Mouse (Mus musculus) E14TG2a.4 (cell line): Measurements from ENCODE around the gene Nox1.

Experiments
- H3K27me3 ChIP-seq: 2 replicates; pipeline ENCODE4 v1.6.1; 2014; ENCODE audit warnings: low read length, control low read depth; ENCODE audit not compliant: insufficient read depth
- H3K36me3 ChIP-seq: 2 replicates; pipeline ENCODE4 v1.6.1; 2014; ENCODE audit warnings: low read length, control low read depth; ENCODE audit not compliant: insufficient read depth
- H3K4me1 ChIP-seq: replicated peaks from 2 replicates; pipeline ENCODE4 v1.6.1; 2014; ENCODE audit warnings: low read depth, low read length, control low read depth
- H3K4me3 ChIP-seq: replicated peaks from 2 replicates; pipeline ENCODE4 v1.5.1; 2014; ENCODE audit warnings: mild to moderate bottlenecking, low read length
- H3K9me3 ChIP-seq: 2 replicates; pipeline ENCODE4 v1.6.1; 2014; ENCODE audit warnings: low read length, control low read depth
- CTCF ChIP-seq: conservative IDR thresholded peaks from 2 replicates; pipeline ENCODE4 v1.5.1; 2014; ENCODE audit warnings: low read length
- NANOG ChIP-seq: IDR thresholded peaks from 2 replicates; pipeline ENCODE4 v1.6.1; 2014; ENCODE audit warnings: borderline replicate concordance, low read length, mixed read lengths
- POU5F1 ChIP-seq: IDR thresholded peaks from 2 replicates; pipeline ENCODE4 v1.6.1; 2014; ENCODE audit warnings: low read length, borderline replicate concordance

Nox1 gene

GRCm38 (mm10) chrX:134221856-134222255 lies at the start of gene Nox1:
Gene Nox1, minus strand, starts transcription at chrX:134221956.
- no peaks in the 10 kb centered on the region for H3K27me3 ChIP-seq
- no peak for TF ChIP-seq POU5F1
- TF ChIP-seq NANOG = no peak
- TF ChIP-seq CTCF = no peak
- H3K9me3 ChIP-seq = no peaks in the 10 kb centered on the region
- H3K36me3 ChIP-seq = no peaks in the 10 kb centered on the region
- H3K4me3 ChIP-seq = no peak within 1 kb of the TSS
- no peaks in the 10 kb centered on the region for H3K4me1 ChIP-seq

DNA sequence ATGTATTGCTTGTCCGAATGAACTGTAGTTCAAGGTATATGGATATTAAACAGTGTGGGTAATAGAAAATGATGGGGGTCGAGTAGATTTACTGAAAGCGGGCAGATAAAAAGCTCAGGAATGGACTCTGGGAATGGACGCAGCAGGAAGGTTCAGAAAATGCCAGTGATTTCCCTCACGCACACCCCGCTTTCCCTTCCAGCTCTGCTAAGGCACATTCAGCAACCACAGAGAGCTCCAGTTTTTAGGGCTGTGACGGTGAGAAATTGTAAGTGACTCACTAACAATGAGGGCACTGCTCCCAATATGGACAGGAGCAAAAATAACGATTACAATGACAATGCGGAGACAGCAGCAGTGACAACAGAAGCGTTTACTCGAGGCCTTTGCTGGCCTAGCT lies 40.4 kb upstream of the Nox1 start:
- Histone ChIP-seq H3K4me3 (no peak overlapping the region), H3K36me3 (no peaks in the 10 kb centered on the region), H3K4me1 (no peaks in the 10 kb centered on the region; the same call in 1 of the 2 replicates), H3K9me3 (no peaks in the 10 kb centered on the region), H3K27me3 (peaks cover 21% of the 10 kb centered on the region)
- no peak for TF ChIP-seq NANOG
- TF ChIP-seq CTCF = no peak
- no peak for TF ChIP-seq POU5F1

- Histone ChIP-seq H3K27me3 (peaks cover 21% of the 10 kb centered on the region), H3K4me1 (no peaks in the 10 kb centered on the region; the same call in 1 of the 2 replicates), H3K4me3 (no peak overlapping the region), H3K36me3 (no peaks in the 10 kb centered on the region), H3K9me3 (no peaks in the 10 kb centered on the region)
- no peak for TF ChIP-seq CTCF
- no peak for TF ChIP-seq POU5F1
- TF ChIP-seq NANOG = peak; percentile 97
Measured at GRCm38 (mm10) chrX:134261191-134261590, 39.4 kb upstream of the Nox1 start.

- Histone ChIP-seq H3K4me3 (no peak overlapping the region), H3K4me1 (no peaks in the 10 kb centered on the region), H3K27me3 (no peaks in the 10 kb centered on the region), H3K9me3 (no peaks in the 10 kb centered on the region), H3K36me3 (no peaks in the 10 kb centered on the region)
- no peak for TF ChIP-seq POU5F1
- TF ChIP-seq NANOG = no peak
- TF ChIP-seq CTCF = no peak
Measured at GRCm38 (mm10) chrX:134248202-134248601, 26.4 kb upstream of the Nox1 start.

DNA sequence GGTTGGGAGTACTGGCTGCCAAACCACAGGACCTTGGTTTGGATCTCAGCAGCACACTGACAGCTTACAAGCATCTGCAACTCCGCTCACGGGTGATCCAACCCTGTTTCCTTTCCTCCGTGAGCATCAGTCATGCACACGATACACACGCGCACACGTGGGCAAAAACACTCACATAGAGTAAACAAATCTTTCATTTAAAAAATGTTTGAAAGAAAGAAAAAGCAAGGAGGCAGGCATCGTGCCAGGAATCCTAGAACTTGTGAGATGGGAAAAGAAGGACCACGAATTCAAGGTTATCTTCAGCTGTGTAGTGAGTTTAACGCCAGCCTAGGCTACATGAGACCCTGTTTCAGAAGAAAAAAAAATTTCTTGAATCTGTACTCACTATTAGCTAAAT lies 24.2 kb upstream of the Nox1 start:
- TF ChIP-seq NANOG (no peak), POU5F1 (no peak), CTCF (no peak)
- Histone ChIP-seq H3K27me3 (no peaks in the 10 kb centered on the region), H3K4me3 (no peak overlapping the region), H3K36me3 (no peaks in the 10 kb centered on the region), H3K9me3 (no peaks in the 10 kb centered on the region), H3K4me1 (no peaks in the 10 kb centered on the region)

DNA sequence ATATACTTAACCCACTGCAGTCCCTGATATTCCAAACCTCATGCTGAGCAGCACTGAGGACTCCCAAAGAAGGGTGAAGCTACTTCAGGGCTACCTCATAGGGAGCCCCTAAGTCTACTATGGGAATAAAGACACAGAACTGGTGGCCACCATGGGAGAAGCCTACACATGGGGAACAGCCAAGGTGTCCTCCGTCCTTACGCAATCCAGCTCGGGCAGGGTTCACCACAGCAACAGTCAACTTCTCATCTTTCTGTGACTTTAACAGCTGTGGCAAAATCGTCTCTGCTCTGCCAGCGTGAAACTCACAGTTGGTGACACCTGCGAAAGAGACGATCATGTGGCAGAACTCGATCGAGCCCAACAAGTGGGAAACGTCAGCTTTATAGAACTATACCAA lies 16.5 kb upstream of the Nox1 start:
- TF ChIP-seq NANOG = no peak
- TF ChIP-seq CTCF = no peak
- TF ChIP-seq POU5F1 = no peak
- no peaks in the 10 kb centered on the region for H3K36me3 ChIP-seq
- no peaks in the 10 kb centered on the region for H3K27me3 ChIP-seq
- H3K4me1 ChIP-seq = no peaks in the 10 kb centered on the region
- no peaks in the 10 kb centered on the region for H3K9me3 ChIP-seq
- H3K4me3 ChIP-seq = no peak overlapping the region

GRCm38 (mm10) chrX:134233048-134233447 lies 11.3 kb upstream of the Nox1 start:
- Histone ChIP-seq H3K4me1 (no peaks in the 10 kb centered on the region), H3K9me3 (no peaks in the 10 kb centered on the region), H3K36me3 (no peaks in the 10 kb centered on the region), H3K4me3 (no peak overlapping the region), H3K27me3 (no peaks in the 10 kb centered on the region)
- TF ChIP-seq NANOG (no peak), POU5F1 (no peak), CTCF (no peak)

DNA sequence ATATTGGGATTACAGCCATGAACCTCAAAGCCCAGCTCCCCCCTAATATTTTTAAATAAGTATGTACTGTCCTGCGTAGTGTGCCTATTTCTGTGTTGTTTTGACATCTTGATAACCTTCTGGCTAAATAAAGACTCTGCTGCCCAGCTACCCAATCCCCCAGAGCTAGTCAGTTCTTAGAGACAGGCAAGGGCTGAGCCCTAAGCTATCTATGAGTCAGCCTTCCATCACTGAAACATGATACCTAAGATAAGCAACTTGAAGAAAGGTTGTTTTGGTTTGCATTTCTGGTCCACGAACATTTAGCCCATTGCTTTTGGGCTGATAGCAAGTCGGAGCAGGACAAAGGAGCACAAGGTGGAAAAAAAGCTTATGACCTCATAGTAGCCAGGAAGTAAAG lies 1.1 kb downstream of the Nox1 start:
- TF ChIP-seq CTCF (no peak), NANOG (no peak), POU5F1 (no peak)
- H3K9me3 ChIP-seq = no peaks in the 10 kb centered on the region
- H3K4me1 ChIP-seq = no peaks in the 10 kb centered on the region
- H3K4me3 ChIP-seq = no peak overlapping the region
- no peaks in the 10 kb centered on the region for H3K27me3 ChIP-seq
- H3K36me3 ChIP-seq = no peaks in the 10 kb centered on the region

GRCm38 (mm10) chrX:134218161-134218560 lies 3.6 kb downstream of the Nox1 start:
- no peak overlapping the region for H3K4me3 ChIP-seq
- H3K27me3 ChIP-seq = no peaks in the 10 kb centered on the region
- H3K36me3 ChIP-seq = no peaks in the 10 kb centered on the region
- TF ChIP-seq NANOG (no peak), POU5F1 (no peak), CTCF (no peak)
- H3K9me3 ChIP-seq = no peaks in the 10 kb centered on the region
- H3K4me1 ChIP-seq = no peaks in the 10 kb centered on the region
